Mouse (Mus musculus) lung, postnatal 0 days (tissue): ENCODE data around the gene Cst8. TPM values are rescaled to one million over a fixed set of nuclear protein-coding genes. Genes with fewer than 3 reads are reported as not detected.
"Not testable (repeated sequence)": the region's sequence is repeated elsewhere in the genome, so short reads cannot be mapped to it uniquely, and the experiment has no call there.

Experiments
- ATAC-seq: fragments of 200-750 bp; cut with Nextera tagmentation; 2 replicates; pipeline ENCODE4 v1.8.0; 2017; ENCODE audit warnings: moderate library complexity
- DNase-seq: peaks from one replicate; pipeline ENCODE4 v3.0.0-alpha.2; 2016; ENCODE audit warnings: low spot score
- H3K27ac ChIP-seq: fragments of 300-500 bp; sonication (generic); 2 replicates; pipeline ENCODE4 v1.5.1; 2014; ENCODE audit warnings: antibody characterized with exemption, mild to moderate bottlenecking, low read length, mixed read lengths
- H3K27me3 ChIP-seq: fragments of 300-500 bp; sonication (generic); replicated peaks from 2 replicates; pipeline ENCODE4 v1.6.1; 2014; ENCODE audit warnings: low read length, mixed read lengths; ENCODE audit not compliant: insufficient read depth
- H3K36me3 ChIP-seq: fragments of 300-500 bp; sonication (generic); 2 replicates; pipeline ENCODE4 v1.6.1; 2014; ENCODE audit warnings: low read length, mixed read lengths; ENCODE audit not compliant: insufficient read depth
- H3K4me1 ChIP-seq: fragments of 300-500 bp; sonication (generic); 2 replicates; pipeline ENCODE4 v1.6.1; 2014; ENCODE audit warnings: antibody characterized with exemption, low read depth, low read length, mixed read lengths; ENCODE audit not compliant: insufficient read depth
- H3K4me2 ChIP-seq: fragments of 300-500 bp; sonication (generic); replicated peaks from 2 replicates; pipeline ENCODE4 v1.6.1; 2014; ENCODE audit warnings: low read depth, mild to moderate bottlenecking, low read length, moderate library complexity, mixed read lengths
- H3K4me3 ChIP-seq: fragments of 300-500 bp; sonication (generic); 2 replicates; pipeline ENCODE4 v1.5.1; 2014; ENCODE audit warnings: low read depth, low read length
- H3K9ac ChIP-seq: fragments of 300-500 bp; sonication (generic); replicated peaks from 2 replicates; pipeline ENCODE4 v1.6.1; 2014; ENCODE audit warnings: low read depth, mild to moderate bottlenecking
- H3K9me3 ChIP-seq: fragments of 300-500 bp; sonication (generic); 2 replicates; pipeline ENCODE4 v1.6.1; 2016; ENCODE audit warnings: low read length, mixed read lengths
- CTCF ChIP-seq: IDR thresholded peaks from 2 replicates; pipeline ENCODE4 v1.5.1; 2016; ENCODE audit warnings: antibody characterized with exemption, mild to moderate bottlenecking
- EP300 ChIP-seq: IDR thresholded peaks from 2 replicates; pipeline ENCODE4 v1.6.1; 2016; ENCODE audit warnings: antibody characterized with exemption, mild to moderate bottlenecking, control low read depth
- whole genome bisulfite sequencing: fragments of 180-500 bp; shearing (Covaris S2); extraction: QIAGEN DNeasy Blood & Tissue Kit; methylation state at CpG from one replicate; pipeline ENCODE4 v1.1.7; 2014; 5-methylcytosine and 5-hydroxymethylcytosine counted together
- polyA plus RNA-seq: library from polyadenylated mRNA; unstranded; fragments of >200 nt; fragmentation: Nextera tagmentation; extraction: Ambion mirVana; gene quantifications from 2 replicates; pipeline ENCODE4 v1.2.1, GENCODE M21; 2015

The Cst8 gene
- polyA plus RNA-seq, result 12.9 and 19.4 TPM in 2 replicates

GRCm38 (mm10) chr2:148798485-148798884 is at the start of gene Cst8:
Gene Cst8 (plus strand): TSS chr2:148798785.
- Histone ChIP-seq H3K9ac (no peak within 1 kb of the TSS), H3K9me3 (no peaks in the 10 kb centered on the region), H3K4me3 (no peak within 1 kb of the TSS), H3K27ac (no peak within 1 kb of the TSS), H3K27me3 (no peaks in the 10 kb centered on the region), H3K36me3 (no peaks in the 10 kb centered on the region), H3K4me2 (no peak within 1 kb of the TSS), H3K4me1 (no peaks in the 10 kb centered on the region)
- WGBS, result 68% methylated on average over 1 of the region's 1 CpGs
- TF ChIP-seq EP300 (no peak), CTCF (no peak)
- ATAC-seq, result 0 out of 2 replicates have a peak, but pooled peaks have one; percentile 16
- DNase-seq, result no peak

GRCm38 (mm10) chr2:148750058-148750457 is 48.5 kb upstream of the Cst8 start, which contains the start of gene Cstl1:
Gene Cstl1 (plus strand): TSS chr2:148750358.
- Histone ChIP-seq H3K9ac (no peak within 1 kb of the TSS), H3K4me2 (no peak within 1 kb of the TSS), H3K36me3 (no peaks in the 10 kb centered on the region), H3K27ac (no peak within 1 kb of the TSS), H3K4me1 (no peaks in the 10 kb centered on the region), H3K27me3 (no peaks in the 10 kb centered on the region), H3K4me3 (no peak within 1 kb of the TSS), H3K9me3 (no peaks in the 10 kb centered on the region)
- ATAC-seq (no peak), DNase-seq (no peak)
- TF ChIP-seq CTCF, result no peak
- TF ChIP-seq EP300, result no peak
- 92% methylated on average over 1 of the region's 1 CpGs for WGBS

- Histone ChIP-seq H3K4me3 (0 out of 2 replicates have a peak overlapping the region, but pooled peaks have one; percentile 8), H3K4me2 (peak overlapping the region; percentile 40), H3K27ac (no peak overlapping the region), H3K27me3 (no peaks in the 10 kb centered on the region), H3K4me1 (no peaks in the 10 kb centered on the region), H3K9me3 (no peaks in the 10 kb centered on the region), H3K36me3 (no peaks in the 10 kb centered on the region), H3K9ac (no peak overlapping the region)
- peak; percentile 94 for DNase-seq
- TF ChIP-seq EP300 (0 out of 2 replicates have a peak, but pooled peaks have one; percentile 38), CTCF (peak; percentile 83)
- 16% methylated on average over 15 of the region's 15 CpGs for WGBS
- peak; percentile 81 for ATAC-seq
Observed at GRCm38 (mm10) chr2:148751893-148752813, 46.4 kb upstream of the Cst8 start.

DNA sequence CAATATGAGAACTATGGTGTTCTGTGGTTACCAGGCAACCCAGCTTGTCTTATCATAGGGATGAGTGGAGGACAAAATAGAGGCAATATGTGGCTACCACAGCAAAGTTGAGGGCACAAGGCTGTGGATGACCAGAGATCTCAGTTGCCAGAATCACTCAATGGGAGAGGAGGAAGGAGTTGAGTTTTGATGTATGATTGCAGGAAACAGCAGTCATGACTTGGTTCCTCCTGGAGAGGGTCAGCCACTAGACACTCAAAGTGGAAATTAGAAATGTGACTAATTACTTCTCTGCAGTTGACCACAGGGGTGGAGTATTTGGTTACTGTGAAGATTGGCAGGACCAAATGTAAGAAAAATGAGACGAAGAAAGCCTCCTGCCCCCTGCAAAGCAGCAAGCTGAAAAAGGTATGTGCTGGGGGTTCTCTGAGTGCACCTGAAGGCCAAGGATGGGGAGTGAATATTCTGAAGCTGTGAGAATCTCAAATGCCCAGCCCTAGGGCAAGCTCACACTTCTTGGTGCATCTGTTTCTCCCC is 44.2 kb upstream of the Cst8 start:
- no peak for ATAC-seq
- Histone ChIP-seq H3K4me2 (no peak overlapping the region), H3K27me3 (no peaks in the 10 kb centered on the region), H3K36me3 (no peaks in the 10 kb centered on the region), H3K4me3 (no peak overlapping the region), H3K9me3 (no peaks in the 10 kb centered on the region), H3K4me1 (no peaks in the 10 kb centered on the region), H3K9ac (no peak overlapping the region), H3K27ac (no peak overlapping the region)
- no peak for DNase-seq
- 50% methylated on average over 1 of the region's 1 CpGs for WGBS
- TF ChIP-seq CTCF (no peak), EP300 (no peak)

- no peak for TF ChIP-seq CTCF
- TF ChIP-seq EP300, result peak; percentile 74
- Histone ChIP-seq H3K27me3 (no peaks in the 10 kb centered on the region), H3K27ac (no peak overlapping the region), H3K36me3 (no peaks in the 10 kb centered on the region), H3K4me2 (no peak overlapping the region), H3K4me1 (no peaks in the 10 kb centered on the region), H3K9ac (no peak overlapping the region), H3K9me3 (no peaks in the 10 kb centered on the region), H3K4me3 (no peak overlapping the region)
- 96% methylated on average over 1 of the region's 1 CpGs for WGBS
- peak; percentile 75 for DNase-seq
- peak; percentile 100 for ATAC-seq
Observed at GRCm38 (mm10) chr2:148763648-148764388, 34.8 kb upstream of the Cst8 start.

DNA sequence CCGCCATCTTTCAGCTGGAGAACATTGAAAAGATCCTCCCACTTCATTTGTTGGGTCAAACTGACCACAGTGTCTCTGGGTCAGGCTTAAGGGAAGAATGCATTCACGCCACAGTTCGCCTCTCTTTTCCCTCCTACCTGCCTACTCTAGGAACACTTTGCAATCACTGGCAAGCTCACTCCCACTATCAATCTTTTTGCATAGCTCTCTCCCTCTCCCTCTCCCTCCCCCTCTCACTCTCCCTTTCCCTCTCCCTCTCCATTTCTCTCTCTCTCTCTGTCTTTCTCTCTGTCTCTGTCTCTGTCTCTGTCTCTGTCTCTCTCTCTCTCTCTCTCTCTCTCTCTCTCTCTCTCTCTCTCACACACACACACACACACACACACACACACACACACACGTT is 27.2 kb upstream of the Cst8 start, which contains the start of gene Cst11:
Gene Cst11 (minus strand): TSS at position 101 of the 400 bp plus-strand sequence.
- 76% methylated on average over 4 of the region's 4 CpGs for WGBS
- not testable (repeated sequence) for DNase-seq, H3K27ac ChIP-seq, H3K9ac ChIP-seq, H3K4me3 ChIP-seq, ATAC-seq, H3K9me3 ChIP-seq, H3K4me1 ChIP-seq, H3K27me3 ChIP-seq, H3K4me2 ChIP-seq, H3K36me3 ChIP-seq
